8 mouse cellular contexts compared by ENCODE assay signal in genomic region chr6:129048857-129049473, GRCm38 (mm10). TPM values are rescaled to one million over a fixed set of nuclear protein-coding genes. Genes with fewer than 3 reads are reported as not detected.
DNase-seq lines count a peak whose midpoint lies in the region; ATAC-seq lines count a peak whose summit lies in the region.

No protein-coding gene starts in this region.

- no peaks in the 10 kb centered on the region for H3K9me3 ChIP-seq in embryonic facial prominence, embryonic 14.5 days (ENCODE audit: control insufficient read depth, low read length)

- H3K36me3 ChIP-seq in embryonic facial prominence, embryonic 14.5 days (ENCODE audit: control insufficient read depth, insufficient read depth, low read length): no peaks in the 10 kb centered on the region

- peak; percentile 10 for DNase-seq in right cerebral cortex, postnatal 25 days
- no peak for DNase-seq in right cerebral cortex, adult 18-20 months
- peak; percentile 71 for DNase-seq in embryonic facial prominence, embryonic 14.5 days (ENCODE audit: low spot score)
- peak; percentile 31 to 52 for DNase-seq in heart, postnatal 14 days
- DNase-seq in large intestine, adult 2 months (ENCODE audit: low read depth, low spot score): peak; percentile 31
- DNase-seq in mesoderm, embryonic 11.5 days (ENCODE audit: low read depth, low spot score): peak; percentile 49
- peak; percentile 46 for DNase-seq in spleen, adult 12 weeks (ENCODE audit: low spot score)
- no peak for DNase-seq in layer of hippocampus, adult 18-20 months (ENCODE audit: low spot score in 2 of 2)

- under 1% methylated on average over 13 of the region's 13 CpGs for WGBS in embryonic facial prominence, embryonic 14.5 days
- 2% methylated on average over 13 of the region's 13 CpGs for WGBS in large intestine, adult 2 months

- H3K27ac ChIP-seq in embryonic facial prominence, embryonic 14.5 days (replicated peaks; ENCODE audit: low read depth, low read length): no peak overlapping the region

- H3K4me3 ChIP-seq in embryonic facial prominence, embryonic 14.5 days (ENCODE audit: low read depth, low read length): peak overlapping the region; percentile 45

- ATAC-seq in embryonic facial prominence, embryonic 14.5 days (ENCODE audit: low read depth): peak; percentile 93

- intact Hi-C loops in heart, postnatal 14 days (cut with DNase I): no loop called here

- no peaks in the 10 kb centered on the region for H3K4me1 ChIP-seq in embryonic facial prominence, embryonic 14.5 days (ENCODE audit: control insufficient read depth, insufficient read depth, low read length)

- H3K27me3 ChIP-seq in embryonic facial prominence, embryonic 14.5 days (replicated peaks; ENCODE audit: control insufficient read depth, insufficient read depth, low read length): no peaks in the 10 kb centered on the region

- H3K4me2 ChIP-seq in embryonic facial prominence, embryonic 14.5 days (ENCODE audit: low read depth, low read length): peak overlapping the region; percentile 67

- H3K9ac ChIP-seq in embryonic facial prominence, embryonic 14.5 days (ENCODE audit: low read depth, low read length): peak overlapping the region; percentile 55

RNA-seq across cellular contexts. Expression of gene Klrb1f, which starts 3.3 kb away (rescaled TPM):
- 0.51 and 0.80 TPM in 2 replicates for polyA plus RNA-seq in embryonic facial prominence, embryonic 14.5 days (2014; fragmentation: Nextera tagmentation; extraction: Ambion mirVana)
- total RNA-seq in heart, postnatal 14 days (2021): under 1 TPM in 1 of 2 experiments, not detected in 1; 0.17 TPM
- 0.19 and 1.2 TPM in 2 replicates for polyA plus RNA-seq in large intestine, adult 2 months (2012; rRNA removed)
- not detected for total RNA-seq in layer of hippocampus, adult 18-20 months (2021)

RNA-seq across cellular contexts. Expression of gene Clec2e, which starts 51.7 kb away (rescaled TPM):
- 0.18 TPM in 2 replicates for polyA plus RNA-seq in embryonic facial prominence, embryonic 14.5 days (2014; fragmentation: Nextera tagmentation; extraction: Ambion mirVana)
- total RNA-seq in heart, postnatal 14 days (2021): under 1 TPM in 1 of 2 experiments, not detected in 1; 0.17 TPM
- polyA plus RNA-seq in large intestine, adult 2 months (2012; rRNA removed): 22.5 and 35.0 TPM in 2 replicates
- not detected for total RNA-seq in layer of hippocampus, adult 18-20 months (2021)

Comparison
In these comparisons a context has a peak if more than half of its experiments do, and no peak if none do; other contexts are left out.
1. DNase-seq: peak in right cerebral cortex, postnatal 25 days (single experiment), embryonic facial prominence, embryonic 14.5 days (single experiment), heart, postnatal 14 days (2 of 2), large intestine, adult 2 months (single experiment), mesoderm, embryonic 11.5 days (single experiment) and spleen, adult 12 weeks (single experiment); none in right cerebral cortex, adult 18-20 months (single experiment) and layer of hippocampus, adult 18-20 months (0 of 2).